Mouse (Mus musculus): ENCODE results near the gene Krtap4-6.
"Not testable (repeated sequence)": the region's sequence is repeated elsewhere in the genome, so short reads cannot be mapped to it uniquely, and the experiment has no call there.

Gene Krtap4-6

GRCm38 (mm10) chr11:99665860-99666259 lies at the start of gene Krtap4-6:
Gene Krtap4-6, minus strand, starts transcription at chr11:99665960.
- DNase-seq (ENCODE audit: low read depth), result no peak

- no peak for DNase-seq (ENCODE audit: low read depth)
These were observed 24.7 kb upstream of the Krtap4-6 start, which contains the start of gene Gm14190 for GRCm38 (mm10) chr11:99690463-99690862. Gene Gm14190, minus strand, starts transcription at chr11:99690740.

- not testable (repeated sequence) for DNase-seq (ENCODE audit: low read depth)
These were observed 19.5 kb upstream of the Krtap4-6 start for GRCm38 (mm10) chr11:99685235-99685634.

- no peak for DNase-seq (ENCODE audit: low read depth)
These were observed 17.7 kb upstream of the Krtap4-6 start for GRCm38 (mm10) chr11:99683481-99683880.

GRCm38 (mm10) chr11:99662802-99663201 lies 3.0 kb downstream of the Krtap4-6 start:
- no peak for DNase-seq (ENCODE audit: low read depth)

GRCm38 (mm10) chr11:99659256-99659655 lies 6.5 kb downstream of the Krtap4-6 start:
- DNase-seq (ENCODE audit: low read depth), result no peak

GRCm38 (mm10) chr11:99658467-99659010 lies 7.2 kb downstream of the Krtap4-6 start, which contains the start of gene Gm11563:
Gene Gm11563, minus strand, starts transcription at chr11:99658960.
- DNase-seq (ENCODE audit: low read depth), result not testable (repeated sequence)

GRCm38 (mm10) chr11:99657051-99657450 lies 8.7 kb downstream of the Krtap4-6 start:
- DNase-seq (ENCODE audit: low read depth), result no peak

GRCm38 (mm10) chr11:99650136-99650535 lies 15.6 kb downstream of the Krtap4-6 start, which contains the start of gene Gm11555:
Gene Gm11555, minus strand, starts transcription at chr11:99650236.
- DNase-seq (ENCODE audit: low read depth), result no peak

- DNase-seq (ENCODE audit: low read depth), result no peak
These were observed 19.3 kb downstream of the Krtap4-6 start for GRCm38 (mm10) chr11:99646444-99646843.

GRCm38 (mm10) chr11:99644351-99644750 lies 21.4 kb downstream of the Krtap4-6 start:
- DNase-seq (ENCODE audit: low read depth), result no peak

- not testable (repeated sequence) for DNase-seq (ENCODE audit: low read depth)
These were observed 22.1 kb downstream of the Krtap4-6 start, which contains the start of gene Krtap4-7 for GRCm38 (mm10) chr11:99643635-99644139. Gene Krtap4-7, minus strand, starts transcription at chr11:99644089.

- no peak for DNase-seq (ENCODE audit: low read depth)
These were observed 24.8 kb downstream of the Krtap4-6 start for GRCm38 (mm10) chr11:99640926-99641325.

- DNase-seq (ENCODE audit: low read depth), result no peak
These were observed 28.7 kb downstream of the Krtap4-6 start for GRCm38 (mm10) chr11:99637086-99637485.

GRCm38 (mm10) chr11:99634653-99635134 lies 31.1 kb downstream of the Krtap4-6 start, which contains the start of gene Krtap4-2:
Gene Krtap4-2, minus strand, starts transcription at chr11:99635084.
- DNase-seq (ENCODE audit: low read depth), result no peak

GRCm38 (mm10) chr11:99633293-99633692 lies 32.5 kb downstream of the Krtap4-6 start:
- DNase-seq (ENCODE audit: low read depth), result no peak

GRCm38 (mm10) chr11:99630890-99631289 lies 34.9 kb downstream of the Krtap4-6 start:
- DNase-seq (ENCODE audit: low read depth), result no peak

GRCm38 (mm10) chr11:99628138-99628537 lies 37.6 kb downstream of the Krtap4-6 start, which contains the start of gene Krtap4-1:
Gene Krtap4-1, minus strand, starts transcription at chr11:99628238.
- DNase-seq (ENCODE audit: low read depth), result no peak

- DNase-seq (ENCODE audit: low read depth), result no peak
These were observed 45.4 kb downstream of the Krtap4-6 start, which contains the start of gene Gm11562 for GRCm38 (mm10) chr11:99620335-99620734. Gene Gm11562, minus strand, starts transcription at chr11:99620435.

Data from naive thymus-derived CD4-positive, alpha-beta T cell, adult 2 months (primary cell).